Mouse (Mus musculus): ENCODE results near the gene Aqp5.
A peak's percentile ranks its signal among the peaks of the same experiment; 100 is the strongest.

Aqp5 gene

DNA sequence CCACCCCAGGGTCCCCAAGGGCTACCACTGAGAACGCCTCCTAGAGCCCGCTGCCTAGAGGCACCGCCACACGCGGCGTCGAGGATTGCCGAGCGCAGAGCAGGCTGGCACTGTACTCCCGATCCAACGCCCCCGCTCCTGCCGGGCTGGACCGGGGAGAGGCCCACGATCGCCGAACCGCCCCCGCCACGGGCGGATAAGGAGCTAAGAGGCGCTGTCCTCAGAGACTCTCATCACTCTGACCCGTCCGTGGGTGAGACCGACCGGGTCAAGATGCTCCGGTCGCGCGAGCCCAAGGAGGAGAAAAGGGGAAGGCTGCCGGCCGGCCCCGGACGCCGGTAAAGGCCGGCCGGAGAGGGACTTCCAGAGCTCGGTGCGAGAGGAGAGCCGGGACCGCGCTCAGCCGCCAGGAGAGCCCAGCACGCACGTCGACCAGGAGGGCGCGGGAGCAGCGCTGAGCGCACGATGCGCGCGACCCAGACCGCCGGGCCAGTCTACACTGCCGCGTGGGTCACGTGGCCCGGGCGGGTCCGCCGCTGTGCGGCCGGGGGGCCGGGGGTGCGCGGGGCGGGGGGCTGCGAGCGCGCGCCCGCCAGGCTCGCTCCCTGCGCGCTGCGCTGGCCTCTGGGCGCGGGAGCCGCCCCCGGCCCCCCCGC, at the start of gene Aqp5:
TSS of gene Aqp5 (plus strand) at position 354 of the 656 bp plus-strand sequence.
- no peak for DNase-seq (ENCODE audit: low read depth, low spot score)

DNA sequence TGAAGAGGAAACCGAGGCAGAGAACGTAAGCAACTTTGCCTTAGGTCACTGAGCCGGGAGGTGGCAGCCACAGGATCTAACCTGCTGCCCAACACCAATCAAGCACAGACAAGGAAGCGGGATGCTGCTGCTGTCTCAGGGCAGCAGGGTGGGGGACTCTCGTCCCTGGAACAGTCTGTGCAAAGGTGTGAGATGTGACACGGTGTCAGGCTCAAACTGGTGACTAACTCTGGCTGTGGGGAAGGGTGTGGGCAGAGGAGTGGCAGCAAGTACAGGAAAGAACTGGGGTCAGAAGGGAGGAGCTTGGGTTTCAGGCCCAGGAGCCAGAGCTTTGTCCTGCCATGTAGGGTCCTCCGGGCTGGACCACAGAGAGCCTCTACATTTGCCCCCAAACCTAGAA, 46.5 kb upstream of the Aqp5 start:
- no peak for DNase-seq (ENCODE audit: low read depth, low spot score)

DNA sequence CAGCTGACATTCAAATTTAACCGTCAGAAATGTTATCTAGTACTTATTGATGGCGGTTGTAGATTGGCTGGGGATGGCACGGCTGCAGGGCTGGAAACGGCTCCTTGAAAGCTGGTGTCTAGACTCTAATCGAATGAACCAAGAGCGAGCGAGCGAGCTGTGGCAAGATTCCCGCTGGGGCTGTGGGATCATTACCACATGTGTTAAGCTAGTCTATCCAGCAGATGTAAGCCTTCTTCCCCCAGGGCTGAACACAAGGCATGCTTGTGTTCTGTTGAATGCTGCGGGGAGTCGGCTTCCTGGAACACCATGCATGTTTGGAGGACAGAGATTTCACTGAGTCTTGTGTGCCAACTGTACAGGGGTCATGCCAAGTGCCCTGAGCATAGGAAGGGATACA, 44.0 kb upstream of the Aqp5 start:
- DNase-seq (ENCODE audit: low read depth, low spot score), result peak; percentile 17

DNA sequence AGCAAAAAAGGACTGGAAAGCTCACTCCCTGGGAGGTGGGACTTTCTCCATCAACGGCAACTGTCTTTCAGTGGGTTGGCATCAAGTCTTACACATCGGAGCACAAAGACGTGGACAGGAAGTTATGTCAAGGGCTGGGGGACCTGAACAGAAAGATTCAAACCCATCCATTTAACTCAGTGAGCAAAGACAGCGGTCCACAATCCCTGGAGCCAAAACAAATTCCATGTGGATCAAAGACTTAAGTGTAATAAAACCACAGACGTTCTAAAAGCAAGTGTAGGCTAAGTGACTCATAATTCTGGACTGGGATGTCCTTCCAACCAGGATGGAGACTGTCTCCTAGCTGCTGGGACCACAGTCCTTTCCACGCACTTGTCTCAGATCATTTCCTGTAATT, 42.9 kb upstream of the Aqp5 start:
- DNase-seq (ENCODE audit: low read depth, low spot score), result no peak

DNA sequence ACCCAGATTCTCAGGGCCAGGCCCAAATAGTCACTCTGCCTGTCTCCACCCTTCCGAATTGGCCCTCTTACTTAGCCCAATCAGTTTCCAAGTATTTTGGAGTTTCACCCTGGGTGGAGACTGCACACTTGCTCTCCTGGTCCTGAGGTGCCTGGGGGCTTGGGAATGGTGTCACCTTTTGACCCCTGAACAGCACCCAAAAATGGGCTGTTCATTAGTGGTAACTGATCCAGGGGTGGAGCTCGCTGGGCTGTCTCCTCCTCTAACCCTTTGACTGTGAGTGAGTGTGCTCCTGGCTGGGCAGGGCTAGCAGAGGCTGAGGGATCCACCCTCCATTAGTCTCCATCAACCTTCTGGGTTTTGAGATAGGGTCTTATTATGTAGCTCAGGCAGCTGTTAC, 40.7 kb upstream of the Aqp5 start:
- no peak for DNase-seq (ENCODE audit: low read depth, low spot score)

DNA sequence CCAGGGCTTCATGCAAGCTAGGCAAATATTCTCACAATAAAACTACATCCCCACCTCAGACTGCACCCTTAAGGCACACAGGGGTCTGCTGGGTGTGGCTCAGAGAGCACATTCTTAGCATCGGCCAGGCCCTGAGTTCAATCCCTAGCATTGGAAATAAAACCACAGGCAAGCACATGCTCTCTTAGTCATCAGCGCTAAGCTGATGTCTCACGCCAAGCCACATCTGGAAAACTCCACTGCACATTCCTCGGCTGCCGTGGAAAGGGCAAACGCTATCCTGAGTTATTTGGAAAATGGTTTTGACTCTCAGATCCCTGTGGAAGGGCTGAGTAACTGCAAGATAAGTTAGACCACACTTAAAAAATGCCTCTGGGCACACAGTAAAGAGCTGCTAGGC, 36.8 kb upstream of the Aqp5 start:
- DNase-seq (ENCODE audit: low read depth, low spot score), result no peak

DNA sequence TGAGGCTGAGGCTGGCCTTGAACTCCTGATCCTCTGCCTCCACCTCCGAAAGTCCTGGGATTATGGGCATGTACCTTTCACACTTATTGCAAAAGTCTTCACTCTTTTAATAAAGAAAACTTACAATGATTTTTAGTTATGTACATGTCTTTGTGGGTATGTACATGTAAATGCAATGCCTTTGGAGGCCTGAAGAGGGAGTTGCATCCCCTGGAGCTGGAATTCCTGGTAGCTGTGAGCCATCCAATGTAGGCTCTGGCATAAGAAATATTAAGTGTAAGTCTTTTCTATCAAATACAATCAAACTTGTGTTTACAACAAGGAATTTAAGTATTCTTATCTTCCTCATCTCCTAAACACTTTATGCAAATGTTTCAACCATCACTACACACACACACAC, 31.6 kb upstream of the Aqp5 start:
- no peak for DNase-seq (ENCODE audit: low read depth, low spot score)

DNA sequence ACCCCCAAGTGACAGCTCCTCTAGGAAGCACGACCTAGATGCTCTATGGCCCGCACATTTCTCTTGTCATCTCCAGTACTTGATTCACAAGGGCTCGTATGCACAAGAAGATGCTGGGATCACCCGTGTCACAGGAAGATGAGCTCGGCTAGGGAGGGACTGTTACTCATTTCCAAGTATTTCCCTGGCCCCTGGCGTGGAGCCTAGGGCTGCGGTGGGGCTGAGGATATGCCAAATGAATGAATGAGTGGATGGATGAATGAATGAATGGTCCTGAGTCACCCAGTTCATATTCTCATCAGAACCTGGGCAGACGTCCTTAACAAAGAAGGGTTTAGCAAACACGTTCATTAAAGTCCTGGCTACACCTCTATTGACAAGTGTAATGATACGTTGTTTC, 30.3 kb upstream of the Aqp5 start:
- DNase-seq (ENCODE audit: low read depth, low spot score), result no peak

DNA sequence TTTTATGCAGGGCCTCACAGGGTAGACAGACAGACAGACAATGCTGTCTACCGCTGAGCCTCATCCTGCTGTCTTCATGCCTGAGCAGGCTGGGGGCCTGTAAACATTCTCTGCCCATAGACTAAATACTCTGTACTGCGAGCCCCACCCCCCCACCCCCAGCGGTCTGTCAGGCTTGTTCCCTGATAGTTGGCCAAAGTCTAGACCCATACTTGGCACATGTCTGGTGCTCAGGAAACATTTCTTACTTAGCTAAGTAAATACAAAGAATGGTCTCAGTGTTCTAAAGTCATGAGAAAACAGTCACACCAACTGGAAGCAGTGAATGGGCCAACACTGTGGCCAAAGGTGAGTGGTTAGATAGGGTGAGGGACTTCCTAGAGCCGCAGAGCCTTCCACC, 23.2 kb upstream of the Aqp5 start:
- no peak for DNase-seq (ENCODE audit: low read depth, low spot score)

DNA sequence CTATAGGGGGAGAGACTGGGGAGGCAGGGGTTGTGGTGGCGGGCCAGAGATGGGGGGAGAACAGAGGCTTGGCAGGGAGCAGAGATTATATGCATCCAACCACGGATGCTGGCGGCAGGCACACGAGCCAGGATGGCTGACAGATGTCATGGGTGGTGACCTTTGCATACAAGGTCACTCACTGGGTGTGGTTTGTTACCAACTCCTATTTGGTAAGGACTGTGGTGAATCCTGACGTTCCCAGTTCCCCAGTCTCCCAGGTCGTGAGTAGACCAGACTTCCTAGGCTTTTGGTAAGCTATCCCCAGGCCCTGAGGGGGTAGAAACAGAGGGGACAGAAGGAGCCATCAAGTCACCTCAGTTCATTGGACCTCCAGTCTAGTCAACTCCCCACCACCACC, 21.9 kb upstream of the Aqp5 start:
- DNase-seq (ENCODE audit: low read depth, low spot score), result no peak

DNA sequence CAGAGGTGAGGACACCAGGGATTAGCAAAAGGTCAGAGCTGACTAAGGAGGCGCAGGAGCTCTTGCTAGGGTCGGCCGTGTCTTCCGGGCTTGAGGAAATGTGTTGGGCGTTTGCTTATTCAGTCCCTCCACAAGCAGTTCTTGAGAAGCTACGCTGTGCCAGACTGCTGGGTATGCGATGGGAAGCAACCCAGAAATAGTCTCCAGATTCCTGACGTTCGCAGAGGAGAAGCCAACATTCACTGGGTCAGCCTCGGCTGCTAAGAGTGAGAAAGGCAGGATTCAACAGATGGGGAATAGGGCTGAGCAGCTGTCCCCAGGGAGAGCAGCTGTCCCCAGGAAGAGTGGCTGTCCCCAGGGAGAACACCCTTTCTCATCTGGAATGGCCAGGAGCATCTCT, 21.5 kb upstream of the Aqp5 start:
- DNase-seq (ENCODE audit: low read depth, low spot score), result peak; percentile 78

DNA sequence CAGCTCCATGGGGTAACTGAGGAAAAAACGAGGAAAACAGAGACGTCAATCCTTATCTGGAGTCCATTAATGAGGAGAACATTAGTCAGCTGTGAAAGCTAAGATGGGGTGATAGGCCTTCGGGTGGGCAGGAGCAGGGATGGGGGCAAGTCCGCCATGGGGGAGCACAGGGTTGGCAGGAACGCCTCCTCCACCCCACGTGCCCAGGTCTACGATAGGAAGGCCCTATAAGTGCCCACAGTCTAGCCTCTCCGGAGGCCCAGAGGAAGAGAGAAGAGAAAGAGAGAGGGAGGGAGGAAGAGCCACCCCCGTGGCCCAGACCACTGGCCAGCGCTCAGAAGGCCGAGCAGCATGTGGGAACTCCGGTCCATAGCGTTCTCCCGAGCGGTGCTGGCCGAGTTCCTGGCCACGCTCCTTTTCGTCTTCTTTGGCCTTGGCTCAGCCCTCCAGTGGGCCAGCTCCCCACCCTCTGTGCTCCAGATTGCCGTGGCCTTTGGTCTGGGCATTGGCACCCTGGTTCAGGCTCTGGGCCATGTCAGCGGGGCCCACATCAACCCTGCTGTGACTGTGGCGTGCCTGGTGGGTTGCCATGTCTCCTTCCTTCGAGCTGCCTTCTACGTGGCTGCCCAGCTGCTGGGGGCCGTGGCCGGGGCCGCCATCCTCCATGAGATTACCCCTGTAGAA, 11.6 kb upstream of the Aqp5 start, which contains the start of gene Aqp2:
TSS of gene Aqp2 (plus strand) at position 254 of the 684 bp plus-strand sequence.
- DNase-seq (ENCODE audit: low read depth, low spot score), result peak; percentile 16

DNA sequence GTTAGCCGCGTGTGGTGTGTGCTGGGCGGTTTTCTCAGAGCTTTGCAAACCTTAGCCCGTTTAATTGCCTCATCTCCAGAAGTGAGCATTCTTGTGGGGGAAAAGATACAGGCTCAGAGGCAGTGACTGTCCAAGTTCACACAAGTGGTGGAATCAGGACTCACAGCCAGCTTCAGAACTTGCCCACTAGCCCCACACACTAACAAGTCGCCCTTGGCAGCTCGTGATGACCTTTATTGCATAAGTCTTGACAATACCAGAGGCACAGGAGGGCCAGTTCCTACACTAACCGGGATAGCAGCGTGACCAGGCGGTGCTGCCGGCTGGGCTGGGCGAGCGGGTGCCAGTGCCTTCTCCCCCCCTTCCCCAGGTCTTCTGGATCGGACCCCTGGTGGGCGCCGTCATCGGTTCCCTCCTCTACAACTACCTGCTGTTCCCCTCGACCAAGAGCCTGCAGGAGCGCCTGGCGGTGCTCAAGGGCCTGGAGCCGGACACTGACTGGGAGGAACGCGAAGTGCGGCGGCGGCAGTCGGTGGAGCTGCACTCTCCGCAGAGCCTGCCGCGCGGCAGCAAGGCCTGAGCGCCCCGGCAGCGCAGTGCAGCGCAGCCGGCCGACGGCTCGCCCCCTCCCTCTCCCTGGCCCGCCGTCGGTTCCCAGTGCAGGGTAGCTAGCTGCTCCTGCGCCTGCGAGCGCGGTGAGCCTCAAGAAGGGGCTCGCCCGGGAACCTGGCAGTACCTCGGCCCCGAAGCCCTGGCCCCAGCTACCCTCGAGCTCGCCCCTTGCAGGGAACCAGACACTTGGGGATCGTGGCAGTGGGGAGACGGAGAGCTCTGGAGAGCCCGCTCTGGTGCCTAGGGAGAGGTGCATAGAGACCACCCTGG, 6.9 kb upstream of the Aqp5 start:
- peak; percentile 52 for DNase-seq (ENCODE audit: low read depth, low spot score)

DNA sequence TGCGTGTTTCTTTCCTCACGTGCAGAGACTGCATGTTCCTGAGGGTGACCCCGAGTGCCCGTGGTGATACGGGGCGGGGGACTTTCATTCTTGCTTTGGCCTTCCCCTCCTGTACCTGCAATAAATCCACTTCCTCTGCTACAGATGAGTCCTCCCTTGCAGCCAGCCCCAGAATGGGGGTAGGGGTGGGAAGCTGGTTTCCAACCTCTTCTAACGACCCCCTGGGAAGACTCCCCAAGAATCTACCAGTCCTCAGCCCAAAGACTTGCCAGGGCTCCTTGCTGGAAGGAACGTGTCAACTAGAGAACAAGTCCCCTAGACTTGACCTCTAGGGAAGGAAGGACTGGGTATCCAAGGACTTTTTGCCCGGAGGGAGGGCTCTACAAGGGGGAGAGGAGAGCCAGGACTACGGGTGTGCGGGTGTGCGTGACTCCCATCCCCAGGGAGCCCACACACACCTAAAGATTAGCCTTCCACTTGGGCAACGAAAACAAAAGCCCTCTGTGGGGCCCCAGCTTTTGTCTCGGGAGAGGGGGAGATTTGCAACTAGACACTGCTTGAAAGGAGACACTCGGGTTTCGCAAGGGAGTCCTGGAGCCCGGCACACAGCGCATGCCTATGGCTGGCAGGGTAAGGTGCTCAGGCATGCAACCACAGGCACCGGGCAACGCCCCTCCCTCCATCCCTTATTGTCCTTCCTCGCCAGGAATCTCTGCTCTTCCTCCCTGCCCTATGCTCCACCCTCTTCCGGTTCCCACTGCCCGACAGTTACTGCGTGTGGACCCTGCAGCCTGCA, 6.0 kb upstream of the Aqp5 start:
- no peak for DNase-seq (ENCODE audit: low read depth, low spot score)

DNA sequence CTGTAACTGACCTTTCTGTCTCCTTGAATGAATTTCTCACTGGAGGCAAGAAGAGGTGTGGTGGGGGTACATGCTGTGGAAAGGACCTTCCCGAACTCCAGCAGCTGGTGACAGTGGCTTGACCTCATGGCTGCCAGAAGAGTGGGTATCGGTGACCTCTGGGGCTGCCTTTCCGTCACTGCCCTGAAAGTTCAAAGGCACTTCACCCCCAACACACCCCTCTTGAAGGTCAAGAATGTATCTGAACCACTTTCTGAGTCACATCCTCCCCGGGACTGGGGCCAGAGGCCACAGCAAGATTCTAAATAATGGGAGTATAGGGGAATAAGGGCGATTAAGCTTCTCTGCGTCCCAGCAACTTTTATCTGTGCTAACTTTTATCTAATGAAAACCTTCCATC, 4.8 kb upstream of the Aqp5 start:
- DNase-seq (ENCODE audit: low read depth, low spot score), result no peak

DNA sequence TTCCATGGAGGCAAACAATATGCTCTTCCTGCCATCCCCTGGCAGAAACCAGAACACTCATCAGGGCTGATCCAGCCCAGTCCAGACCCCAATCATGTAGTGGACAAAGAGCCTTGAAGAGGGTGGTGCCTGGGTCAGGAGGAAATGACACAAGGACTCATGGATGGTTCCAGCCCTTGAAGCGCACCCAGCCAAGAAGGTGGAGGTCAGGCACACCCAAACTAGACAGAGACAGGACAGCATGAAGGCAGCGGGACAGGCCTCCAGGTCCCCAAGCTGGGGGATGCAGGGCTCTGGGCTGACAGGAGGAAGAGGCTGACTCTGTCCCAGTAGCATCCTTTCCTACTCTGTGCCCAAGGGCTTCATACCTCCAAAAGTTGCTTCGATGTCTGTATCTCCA, 4.1 kb upstream of the Aqp5 start:
- no peak for DNase-seq (ENCODE audit: low read depth, low spot score)

DNA sequence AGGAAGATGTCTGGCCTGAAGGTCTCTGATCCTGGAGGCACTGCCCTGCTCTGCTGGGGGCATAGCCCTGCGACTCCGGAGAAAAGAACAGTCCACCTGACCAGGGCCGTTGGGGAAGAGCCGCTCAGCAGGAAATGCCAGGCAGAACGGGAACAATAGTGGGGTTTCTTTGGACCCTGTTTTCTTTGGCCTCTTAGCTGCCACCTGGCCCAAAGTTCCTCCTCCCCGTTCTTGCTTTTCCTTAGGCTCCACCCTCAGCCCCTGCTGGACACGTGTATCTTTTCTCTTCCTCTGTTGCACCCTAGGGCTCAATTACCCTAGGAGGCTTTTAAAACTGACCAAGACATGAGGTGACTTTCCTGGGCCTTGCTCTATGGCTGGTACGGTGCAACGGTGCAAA, 1.3 kb upstream of the Aqp5 start:
- no peak for DNase-seq (ENCODE audit: low read depth, low spot score)

DNA sequence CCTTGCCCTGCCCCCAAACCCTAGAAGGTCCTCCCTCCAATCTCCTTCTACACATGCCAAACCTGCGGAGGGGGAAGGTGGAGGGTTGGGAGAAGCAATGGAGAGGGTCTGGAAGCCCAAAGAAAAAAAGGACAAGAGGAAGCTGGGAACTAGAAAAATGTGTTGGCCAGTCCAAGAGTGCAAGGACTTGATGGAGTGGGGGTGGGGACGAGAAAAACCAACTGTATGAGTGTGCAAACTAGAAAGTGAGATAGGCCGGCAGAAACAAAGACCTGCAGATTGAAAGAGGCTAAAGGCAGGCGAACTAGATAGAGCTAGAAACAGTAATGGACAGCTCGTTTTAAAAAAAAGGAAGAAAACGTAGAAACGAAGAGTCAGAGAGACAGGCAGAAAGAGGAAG, 878 bp upstream of the Aqp5 start:
- no peak for DNase-seq (ENCODE audit: low read depth, low spot score)

DNA sequence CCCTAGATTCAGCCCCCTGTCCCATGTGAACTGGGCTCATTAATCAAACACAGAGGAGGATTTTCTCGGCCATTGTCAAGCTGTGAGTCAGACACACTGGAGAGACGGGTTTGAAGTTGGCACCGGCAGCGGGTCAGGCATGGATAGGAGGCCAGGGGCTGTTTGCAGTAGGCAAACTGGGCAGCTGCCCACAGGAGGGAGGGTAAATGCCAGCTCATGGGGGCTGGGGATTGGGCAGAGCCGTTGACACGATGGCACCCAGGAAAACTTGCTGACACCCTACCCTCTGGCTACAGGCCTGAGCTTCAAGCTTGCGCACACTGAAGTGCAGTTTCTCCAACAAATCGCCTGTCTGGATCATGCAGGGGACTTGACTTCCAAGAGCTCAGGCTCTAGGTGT, 1.6 kb downstream of the Aqp5 start:
- DNase-seq (ENCODE audit: low read depth, low spot score), result no peak

DNA sequence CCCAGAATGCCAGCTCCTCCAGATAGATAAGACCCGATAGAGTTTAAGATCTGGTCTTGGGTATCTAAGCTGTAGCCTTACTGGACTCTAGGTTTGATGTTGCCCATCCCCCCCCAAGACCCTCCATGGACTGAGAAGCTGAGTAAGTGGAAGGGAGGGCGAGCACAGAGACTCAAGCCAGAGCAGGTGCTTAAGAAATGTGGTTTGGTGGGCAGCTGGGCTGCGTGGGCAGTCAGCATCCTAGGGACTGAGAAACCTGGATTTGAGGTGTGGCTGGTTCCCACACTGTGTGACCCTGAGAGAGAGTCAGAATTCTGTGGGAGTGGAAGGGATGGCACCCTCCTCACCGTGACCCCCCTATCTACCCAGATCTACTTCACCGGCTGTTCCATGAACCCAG, 2.3 kb downstream of the Aqp5 start:
- DNase-seq (ENCODE audit: low read depth, low spot score), result no peak

DNA sequence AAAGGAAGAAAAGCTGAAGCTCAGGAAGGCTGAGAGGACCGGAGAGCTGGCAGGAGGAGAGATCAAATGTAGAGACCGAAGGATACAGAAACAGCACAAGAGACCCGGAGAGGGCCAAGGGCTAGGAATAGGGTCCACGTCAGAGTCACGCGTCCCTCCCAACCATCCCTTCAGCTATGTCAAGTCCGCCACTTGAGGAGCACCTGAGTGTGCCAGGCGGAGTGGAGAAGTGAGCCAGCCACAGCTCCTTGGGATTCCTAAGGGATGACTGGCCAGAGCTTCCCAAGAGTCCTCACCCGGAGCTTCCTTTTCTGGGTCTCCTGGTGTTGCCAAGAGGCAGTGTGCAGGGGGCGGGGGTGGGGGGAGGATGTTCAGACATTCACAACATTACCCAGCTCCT, 4.4 kb downstream of the Aqp5 start:
- no peak for DNase-seq (ENCODE audit: low read depth, low spot score)

Measured in brain, adult 2 months (tissue).